14 mouse cellular contexts compared by ENCODE assay signal in the genomic region with DNA sequence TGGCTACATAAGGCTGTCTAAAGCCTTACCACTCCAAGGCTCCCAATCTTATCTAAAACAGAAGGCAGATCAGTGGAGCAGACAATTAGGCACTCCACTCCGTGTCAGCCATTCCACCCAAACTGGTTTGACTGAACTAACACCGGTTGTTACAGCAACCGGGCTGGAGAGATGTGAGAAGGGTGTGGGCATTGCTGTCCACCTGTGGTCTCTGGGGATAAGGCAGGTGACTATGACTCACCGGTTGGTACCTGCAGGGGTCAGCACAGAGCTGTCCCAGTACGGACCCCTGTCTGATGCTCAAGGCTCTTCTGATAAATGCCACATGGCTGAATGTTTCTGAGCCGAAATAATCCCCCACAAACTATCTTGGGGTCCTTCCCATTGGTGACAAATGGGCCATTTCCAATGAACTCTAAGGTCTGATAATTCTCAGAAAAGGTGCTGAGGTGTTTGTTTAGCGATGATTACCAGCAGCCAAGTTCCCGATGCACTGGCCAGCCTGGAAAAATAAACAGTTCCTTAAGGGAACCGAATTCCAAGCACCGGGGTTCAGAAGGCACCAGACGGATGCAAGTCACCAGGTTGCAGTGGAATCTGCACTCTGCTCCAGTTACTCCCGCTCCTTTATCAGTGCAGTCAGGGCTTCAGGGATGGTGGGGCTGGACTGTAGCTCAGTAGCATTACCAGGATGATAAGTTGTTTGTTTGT. TPM values are rescaled to one million over a fixed set of nuclear protein-coding genes. Genes with fewer than 3 reads are reported as not detected.
A peak's percentile ranks its signal among the peaks of the same experiment; 100 is the strongest.
DNase-seq lines count a peak whose midpoint lies in the region; ATAC-seq and TF ChIP-seq lines count a peak whose summit lies in the region.
"Had no signal": no experiment of that assay in that cellular context is flagged by ENCODE, and none has a peak within 500 bp of the region (broad histone marks: within the 10 kb centered on the region; RNA-seq: fewer than 3 reads in every experiment).

No protein-coding gene starts in this region.

- ATAC-seq in intestine, embryonic 15.5 days: peak; percentile 51
- 0 out of 2 replicates have a peak, but pooled peaks have one; percentile 46 for ATAC-seq in lung, postnatal 0 days
- ATAC-seq: inflammation-experienced regulatory T-cells, adult 6 months had no signal

- no peak for DNase-seq in liver, adult 2 months (ENCODE audit: extremely low read depth, low read depth, low spot score)
- DNase-seq in liver: no peak
- DNase-seq in ES-CJ7 (ENCODE audit: low read depth, low spot score): peak; percentile 13
- peak; percentile 10 for DNase-seq in lung, postnatal 0 days (ENCODE audit: low spot score)
- DNase-seq in ovary, postnatal 36 days (ENCODE audit: low spot score): no peak
- DNase-seq in adrenal gland, adult 2 months: no peak
- DNase-seq: cerebellum, postnatal 10 days; thymus, postnatal 14 days had no signal

- TF ChIP-seq CTCF in liver, adult 2 months (IDR thresholded peaks at IDR 0.05; ENCODE audit: low read depth, low read length): peak; percentile 36; the same call in 1 of the 2 replicates
- TF ChIP-seq CTCF in lung, postnatal 0 days (IDR thresholded peaks at IDR 0.05): peak; percentile 43

- H3K79me2 ChIP-seq in liver, adult 2 months (ENCODE audit: control insufficient read depth, insufficient read depth, low read length): no peaks in the 10 kb centered on the region

- TF ChIP-seq POLR2A in liver, adult 2 months (IDR thresholded peaks at IDR 0.05; ENCODE audit: extremely low read depth, insufficient read depth, low read length): no peak

- no peak overlapping the region for H3K4me3 ChIP-seq in liver, adult 2 months (ENCODE audit: insufficient read depth, low read depth, low read length)
- no peak overlapping the region for H3K4me3 ChIP-seq in intestine, embryonic 15.5 days (replicated peaks)
- H3K4me3 ChIP-seq in lung, postnatal 0 days (ENCODE audit: low read depth, low read length): no peak overlapping the region
- H3K4me3 ChIP-seq: erythroblast, embryonic 14.5 days; heart, embryonic 13.5 days; myocyte had no signal

- WGBS in liver, adult 2 months: 25% methylated on average over 12 of the region's 12 CpGs
- WGBS in intestine, embryonic 15.5 days: 25% methylated on average over 12 of the region's 12 CpGs
- WGBS in lung, postnatal 0 days: 15% methylated on average over 12 of the region's 12 CpGs

- H3K9ac ChIP-seq in liver, adult 2 months (ENCODE audit: low read depth, low read length): no peak overlapping the region
- H3K9ac ChIP-seq in intestine, embryonic 15.5 days: no peak overlapping the region
- H3K9ac ChIP-seq in lung, postnatal 0 days (replicated peaks; ENCODE audit: low read depth): no peak overlapping the region
- H3K9ac ChIP-seq: heart, embryonic 13.5 days had no signal

- no peak for TF ChIP-seq EP300 in lung, postnatal 0 days (IDR thresholded peaks at IDR 0.05)

- H3K27me3 ChIP-seq in liver, adult 2 months (ENCODE audit: control insufficient read depth, insufficient read depth, low read length): no peaks in the 10 kb centered on the region
- no peaks in the 10 kb centered on the region for H3K27me3 ChIP-seq in intestine, embryonic 15.5 days (replicated peaks)
- no peaks in the 10 kb centered on the region for H3K27me3 ChIP-seq in lung, postnatal 0 days (replicated peaks; ENCODE audit: insufficient read depth, low read length)
- H3K27me3 ChIP-seq: heart, embryonic 13.5 days had no signal

- H3K36me3 ChIP-seq in liver, adult 2 months (ENCODE audit: control insufficient read depth, insufficient read depth, low read length): no peaks in the 10 kb centered on the region
- H3K36me3 ChIP-seq in intestine, embryonic 15.5 days: no peaks in the 10 kb centered on the region
- H3K36me3 ChIP-seq in lung, postnatal 0 days (ENCODE audit: insufficient read depth, low read length): no peaks in the 10 kb centered on the region
- H3K36me3 ChIP-seq: G1E; heart, embryonic 13.5 days had no signal

- H3K27ac ChIP-seq in liver, adult 2 months (replicated peaks; ENCODE audit: insufficient read depth, low read depth, low read length): no peak overlapping the region
- no peak overlapping the region for H3K27ac ChIP-seq in intestine, embryonic 15.5 days
- no peak overlapping the region for H3K27ac ChIP-seq in lung, postnatal 0 days (ENCODE audit: low read length)
- H3K27ac ChIP-seq: heart, embryonic 13.5 days had no signal

- no peaks in the 10 kb centered on the region for H3K4me1 ChIP-seq in liver, adult 2 months (ENCODE audit: control insufficient read depth, insufficient read depth, low read length)
- no peaks in the 10 kb centered on the region for H3K4me1 ChIP-seq in intestine, embryonic 15.5 days (replicated peaks)
- H3K4me1 ChIP-seq in lung, postnatal 0 days (ENCODE audit: insufficient read depth, low read depth, low read length): no peaks in the 10 kb centered on the region
- H3K4me1 ChIP-seq: heart, embryonic 13.5 days had no signal

- H3K9me3 ChIP-seq in intestine, embryonic 15.5 days: no peaks in the 10 kb centered on the region
- H3K9me3 ChIP-seq in lung, postnatal 0 days (ENCODE audit: low read length): no peaks in the 10 kb centered on the region
- H3K9me3 ChIP-seq: G1E; heart, embryonic 13.5 days had no signal

- no peak overlapping the region for H3K4me2 ChIP-seq in intestine, embryonic 15.5 days (replicated peaks)
- no peak overlapping the region for H3K4me2 ChIP-seq in lung, postnatal 0 days (replicated peaks; ENCODE audit: low read depth, low read length)
- H3K4me2 ChIP-seq: heart, embryonic 13.5 days had no signal

RNA-seq across cellular contexts. Expression of a gene that starts 31.1 kb away (rescaled TPM):
- total RNA-seq in liver, adult 2 months (2014; rRNA removed): not detected in 2 replicates
- not detected in 2 replicates for polyA plus RNA-seq in liver, adult 2 months (2012; rRNA removed)
- polyA plus RNA-seq in intestine, embryonic 15.5 days (2015; fragmentation: Nextera tagmentation; extraction: Ambion mirVana): not detected in 2 replicates
- polyA plus RNA-seq in lung, postnatal 0 days (2015; fragmentation: Nextera tagmentation; extraction: Ambion mirVana): 0.39 and 1.7 TPM in 2 replicates
- total RNA-seq in adrenal gland, adult 2 months (2021): under 1 TPM; 0.24 to 0.37 TPM
- polyA plus RNA-seq in adrenal gland, adult 2 months (2012; rRNA removed): 0.04 and 0.08 TPM in 2 replicates
- total RNA-seq: G1E had no signal
- polyA plus RNA-seq: erythroblast, embryonic 14.5 days; G1E; heart, embryonic 13.5 days; inflammation-experienced regulatory T-cells, adult 6 months; myocyte had no signal

RNA-seq across cellular contexts. Expression of a gene that starts 40.7 kb away (rescaled TPM):
- not detected in 2 replicates for total RNA-seq in liver, adult 2 months (2014; rRNA removed)
- 0.04 TPM in 1 of 2 replicates, not detected in the other for polyA plus RNA-seq in liver, adult 2 months (2012; rRNA removed)
- 0.72 and 0.90 TPM in 2 replicates for polyA plus RNA-seq in intestine, embryonic 15.5 days (2015; fragmentation: Nextera tagmentation; extraction: Ambion mirVana)
- 0.14 TPM in 2 replicates for polyA plus RNA-seq in lung, postnatal 0 days (2015; fragmentation: Nextera tagmentation; extraction: Ambion mirVana)
- total RNA-seq in adrenal gland, adult 2 months (2021): 10 to 100 TPM; 10.8 to 18.9 TPM
- polyA plus RNA-seq in adrenal gland, adult 2 months (2012; rRNA removed): 10.0 and 21.1 TPM in 2 replicates
- total RNA-seq: G1E had no signal
- polyA plus RNA-seq: erythroblast, embryonic 14.5 days; G1E; inflammation-experienced regulatory T-cells, adult 6 months had no signal

RNA-seq across cellular contexts. Expression of a gene that starts 53.0 kb away (rescaled TPM):
- 4.0 and 4.4 TPM in 2 replicates for total RNA-seq in liver, adult 2 months (2014; rRNA removed)
- 4.1 and 4.9 TPM in 2 replicates for polyA plus RNA-seq in liver, adult 2 months (2012; rRNA removed)
- 6.5 TPM in 2 replicates for polyA plus RNA-seq in intestine, embryonic 15.5 days (2015; fragmentation: Nextera tagmentation; extraction: Ambion mirVana)
- polyA plus RNA-seq in lung, postnatal 0 days (2015; fragmentation: Nextera tagmentation; extraction: Ambion mirVana): 3.4 and 4.5 TPM in 2 replicates
- 10 to 100 TPM in 1 of 2 experiments, 1 to 10 TPM in 1; 6.1 to 10.9 TPM for total RNA-seq in adrenal gland, adult 2 months (2021)
- 3.4 and 4.1 TPM in 2 replicates for polyA plus RNA-seq in adrenal gland, adult 2 months (2012; rRNA removed)

Comparison
In these comparisons a context has a peak if more than half of its experiments do, and no peak if none do; other contexts are left out.
1. DNase-seq: peak in ES-CJ7 (single experiment) and lung, postnatal 0 days (single experiment); none in liver, adult 2 months (single experiment), liver (single experiment), ovary, postnatal 36 days (single experiment) and adrenal gland, adult 2 months (single experiment).